ENCODE assay signal across 13 mouse cellular contexts in genomic region chr2:69530691-69531527, GRCm38 (mm10). TPM values are rescaled to one million over a fixed set of nuclear protein-coding genes. Genes with fewer than 3 reads are reported as not detected.
DNase-seq lines count a peak whose midpoint lies in the region; ATAC-seq lines count a peak whose summit lies in the region.
"Had no signal": no experiment of that assay in that cellular context is flagged by ENCODE, and none has a peak within 500 bp of the region (broad histone marks: within the 10 kb centered on the region; RNA-seq: fewer than 3 reads in every experiment).

No protein-coding gene starts in this region.

- H3K9me3 ChIP-seq in heart, embryonic 13.5 days, result no peaks in the 10 kb centered on the region
- no peaks in the 10 kb centered on the region for H3K9me3 ChIP-seq in lung, embryonic 15.5 days
- no peaks in the 10 kb centered on the region for H3K9me3 ChIP-seq in forebrain, embryonic 14.5 days (replicated peaks; ENCODE audit: control insufficient read depth, low read length)
- no peaks in the 10 kb centered on the region for H3K9me3 ChIP-seq in midbrain, embryonic 15.5 days

- H3K4me1 ChIP-seq in heart, embryonic 13.5 days, result peaks cover 15% of the 10 kb centered on the region
- 0 out of 2 replicates have a peak, but pooled peaks cover 7% of the 10 kb centered on the region for H3K4me1 ChIP-seq in lung, embryonic 15.5 days
- H3K4me1 ChIP-seq in forebrain, embryonic 14.5 days (ENCODE audit: control insufficient read depth, insufficient read depth, low read length), result no peaks in the 10 kb centered on the region; the same call in 1 of the 2 replicates
- H3K4me1 ChIP-seq in midbrain, embryonic 15.5 days, result peaks cover 7% of the 10 kb centered on the region

- no peaks in the 10 kb centered on the region for H3K27me3 ChIP-seq in heart, embryonic 13.5 days (replicated peaks)
- no peaks in the 10 kb centered on the region for H3K27me3 ChIP-seq in lung, embryonic 15.5 days
- no peaks in the 10 kb centered on the region for H3K27me3 ChIP-seq in forebrain, embryonic 14.5 days (replicated peaks; ENCODE audit: control insufficient read depth, insufficient read depth, low read length)
- no peaks in the 10 kb centered on the region for H3K27me3 ChIP-seq in midbrain, embryonic 15.5 days (replicated peaks)
- H3K27me3 ChIP-seq: Patski had no signal

- H3K9ac ChIP-seq in heart, embryonic 13.5 days, result no peak overlapping the region
- no peak overlapping the region for H3K9ac ChIP-seq in lung, embryonic 15.5 days
- no peak overlapping the region for H3K9ac ChIP-seq in forebrain, embryonic 14.5 days (ENCODE audit: low read length)
- no peak overlapping the region for H3K9ac ChIP-seq in midbrain, embryonic 15.5 days

- no peak overlapping the region for H3K4me3 ChIP-seq in heart, embryonic 13.5 days
- H3K4me3 ChIP-seq in lung, embryonic 15.5 days, result no peak overlapping the region
- no peak overlapping the region for H3K4me3 ChIP-seq in forebrain, embryonic 14.5 days (ENCODE audit: low read depth, low read length)
- H3K4me3 ChIP-seq in midbrain, embryonic 15.5 days, result no peak overlapping the region
- H3K4me3 ChIP-seq: myocyte had no signal

- H3K4me2 ChIP-seq in heart, embryonic 13.5 days, result peak overlapping the region; percentile 45
- 0 out of 2 replicates have a peak overlapping the region, but pooled peaks have one; percentile 13 for H3K4me2 ChIP-seq in lung, embryonic 15.5 days
- no peak overlapping the region for H3K4me2 ChIP-seq in forebrain, embryonic 14.5 days (ENCODE audit: low read length)
- H3K4me2 ChIP-seq in midbrain, embryonic 15.5 days, result no peak overlapping the region

- DNase-seq in heart, adult 9 months (ENCODE audit: low spot score in 2 of 2), result no peak
- no peak for DNase-seq in lung, postnatal 25 days (ENCODE audit: low spot score)
- no peak for DNase-seq in forebrain, embryonic 14.5 days (ENCODE audit: low spot score)
- DNase-seq in gastrocnemius, postnatal 14 days, result no peak

- H3K27ac ChIP-seq in heart, embryonic 13.5 days (replicated peaks), result no peak overlapping the region; the same call in 1 of the 2 replicates
- no peak overlapping the region for H3K27ac ChIP-seq in lung, embryonic 15.5 days
- H3K27ac ChIP-seq in forebrain, embryonic 14.5 days (ENCODE audit: low read depth, low read length), result no peak overlapping the region
- no peak overlapping the region for H3K27ac ChIP-seq in midbrain, embryonic 15.5 days
- H3K27ac ChIP-seq: macrophage had no signal

- no peak for ATAC-seq in heart, embryonic 13.5 days (ENCODE audit: extremely low read depth, insufficient number of reproducible peaks, low FRiP score, low TSS enrichment)
- no peak for ATAC-seq in lung, embryonic 15.5 days (ENCODE audit: borderline replicate concordance, extremely low read depth, low FRiP score, low TSS enrichment)
- ATAC-seq in forebrain, embryonic 14.5 days, result peak; percentile 44; the same call in 1 of the 2 replicates
- ATAC-seq in midbrain, embryonic 15.5 days (replicated peaks), result peak; percentile 24; the same call in 1 of the 2 replicates
- ATAC-seq: CD4-positive, CD25-positive, alpha-beta regulatory T cell, adult 4 months; inflammation-experienced regulatory T-cells, adult 6 months had no signal

- intact Hi-C loops in gastrocnemius, postnatal 14 days (cut with DNase I; ENCODE audit: low total_unique reads), result no loop called here

- no peaks in the 10 kb centered on the region for H3K36me3 ChIP-seq in heart, embryonic 13.5 days
- no peaks in the 10 kb centered on the region for H3K36me3 ChIP-seq in lung, embryonic 15.5 days
- no peaks in the 10 kb centered on the region for H3K36me3 ChIP-seq in forebrain, embryonic 14.5 days (ENCODE audit: control insufficient read depth, insufficient read depth, low read length)
- H3K36me3 ChIP-seq in midbrain, embryonic 15.5 days (replicated peaks), result no peaks in the 10 kb centered on the region

- 6% methylated on average over 14 of the region's 14 CpGs for WGBS in heart, embryonic 13.5 days
- WGBS in lung, embryonic 15.5 days, result 8% methylated on average over 14 of the region's 14 CpGs
- WGBS in forebrain, embryonic 14.5 days, result 8% methylated on average over 14 of the region's 14 CpGs
- WGBS in midbrain, embryonic 15.5 days, result 10% methylated on average over 14 of the region's 14 CpGs

RNA-seq across cellular contexts. Expression of gene Lrp2, which starts 55.0 kb away (rescaled TPM):
- 0.45 and 0.57 TPM in 2 replicates for polyA plus RNA-seq in heart, embryonic 13.5 days (2015; fragmentation: Nextera tagmentation; extraction: Ambion mirVana)
- polyA plus RNA-seq in lung, embryonic 15.5 days (2015; fragmentation: Nextera tagmentation; extraction: Ambion mirVana), result 0.38 and 0.87 TPM in 2 replicates
- 0.66 and 0.74 TPM in 2 replicates for polyA plus RNA-seq in forebrain, embryonic 14.5 days (2014; fragmentation: Nextera tagmentation; extraction: Ambion mirVana)
- 1.2 TPM in 2 replicates for polyA plus RNA-seq in midbrain, embryonic 15.5 days (2015; fragmentation: Nextera tagmentation; extraction: Ambion mirVana)
- total RNA-seq in gastrocnemius, postnatal 14 days (2021), result not detected
- polyA plus RNA-seq: inflammation-experienced regulatory T-cells, adult 6 months; macrophage; small intestine, adult 2 months had no signal

Comparison
In these comparisons a context has a peak if more than half of its experiments do, and no peak if none do; other contexts are left out.
1. ATAC-seq: peak in forebrain, embryonic 14.5 days (single experiment) and midbrain, embryonic 15.5 days (single experiment); none in heart, embryonic 13.5 days (single experiment) and lung, embryonic 15.5 days (single experiment).
2. H3K4me2 ChIP-seq: peak in heart, embryonic 13.5 days (single experiment) and lung, embryonic 15.5 days (single experiment); none in forebrain, embryonic 14.5 days (single experiment) and midbrain, embryonic 15.5 days (single experiment).